Mouse (Mus musculus) megakaryocyte, adult 5-6 weeks (primary cell): ENCODE results near the gene Mfsd11. TPM values are rescaled to one million over a fixed set of nuclear protein-coding genes. Genes with fewer than 3 reads are reported as not detected.
"Not testable (repeated sequence)": the region's sequence is repeated elsewhere in the genome, so short reads cannot be mapped to it uniquely, and the experiment has no call there.

Experiments
- ATAC-seq: 2 replicates; pipeline ENCODE4 v1.8.0; 2016; ENCODE audit warnings: mild to moderate bottlenecking, inconsistent platforms; ENCODE audit not compliant: poor library complexity, severe bottlenecking
- total RNA-seq, 2 experiments: library from RNA; stranded (forward) in 1 of 2; stranded (reverse) in 1 of 2; fragments of 153-499, 151-499 nt in 1 of 2; fragments of 221-1000, 200-1000 nt in 1 of 2; gene quantifications; 2 replicates each; pipeline versions ENCODE4 v1.2.3 to v1.2.4; 2015 to 2017

Gene Mfsd11
- total RNA-seq, 2 experiments from 2014 or later, result 17.6 to 22.2 TPM

- no peak for ATAC-seq
Measured at GRCm38 (mm10) chr11:116847187-116848085, 4.8 kb upstream of the Mfsd11 start.

GRCm38 (mm10) chr11:116848086-116848876 is 4.0 kb upstream of the Mfsd11 start:
- no peak for ATAC-seq

GRCm38 (mm10) chr11:116848877-116849178 is 3.4 kb upstream of the Mfsd11 start:
- ATAC-seq, result not testable (repeated sequence)

GRCm38 (mm10) chr11:116849587-116849986 is 2.7 kb upstream of the Mfsd11 start:
- ATAC-seq, result no peak

GRCm38 (mm10) chr11:116850085-116850484 is 2.2 kb upstream of the Mfsd11 start:
- ATAC-seq, result no peak

- no peak for ATAC-seq
Measured at GRCm38 (mm10) chr11:116850833-116851477, 1.3 kb upstream of the Mfsd11 start.

GRCm38 (mm10) chr11:116851576-116852290 is 507 bp upstream of the Mfsd11 start:
- ATAC-seq, result no peak

- ATAC-seq, result peak; percentile 74
Measured at GRCm38 (mm10) chr11:116852891-116853511, 761 bp downstream of the Mfsd11 start, which contains the start of gene Srsf2. Srsf2 (minus strand) TSS chr11:116853094.

GRCm38 (mm10) chr11:116853512-116853928 is 1.3 kb downstream of the Mfsd11 start:
- peak; percentile 75 for ATAC-seq

- ATAC-seq, result no peak
Measured at GRCm38 (mm10) chr11:116854279-116854678, 2.0 kb downstream of the Mfsd11 start.

GRCm38 (mm10) chr11:116857183-116857850 is 5.1 kb downstream of the Mfsd11 start:
- no peak for ATAC-seq

- ATAC-seq, result no peak
Measured at GRCm38 (mm10) chr11:116864444-116864843, 12.2 kb downstream of the Mfsd11 start.

GRCm38 (mm10) chr11:116865945-116866585 is 13.8 kb downstream of the Mfsd11 start:
- ATAC-seq, result no peak

GRCm38 (mm10) chr11:116868129-116868528 is 15.9 kb downstream of the Mfsd11 start:
- ATAC-seq, result no peak

GRCm38 (mm10) chr11:116869223-116869622 is 17.0 kb downstream of the Mfsd11 start:
- no peak for ATAC-seq

GRCm38 (mm10) chr11:116869641-116870040 is 17.4 kb downstream of the Mfsd11 start:
- no peak for ATAC-seq

- ATAC-seq, result no peak
Measured at GRCm38 (mm10) chr11:116871538-116871937, 19.3 kb downstream of the Mfsd11 start.

- no peak for ATAC-seq
Measured at GRCm38 (mm10) chr11:116873987-116874386, 21.7 kb downstream of the Mfsd11 start.

GRCm38 (mm10) chr11:116878454-116878853 is 26.2 kb downstream of the Mfsd11 start:
- ATAC-seq, result no peak
